Mouse (Mus musculus) forebrain, embryonic 14.5 days (tissue): Measurements from ENCODE around the gene Pms2. TPM values are rescaled to one million over a fixed set of nuclear protein-coding genes. Genes with fewer than 3 reads are reported as not detected.

Experiments
- ATAC-seq: fragments of 200-750 bp; cut with Nextera tagmentation; 2 replicates; pipeline ENCODE4 v1.8.0; 2017; ENCODE audit warnings: mild to moderate bottlenecking, moderate library complexity
- DNase-seq: peaks from one replicate; pipeline ENCODE4 v3.0.0-alpha.2; 2015; ENCODE audit warnings: low spot score
- H3K27ac ChIP-seq: fragments of 300-500 bp; sonication (generic); 2 replicates; pipeline ENCODE4 v1.5.1; 2014; ENCODE audit warnings: low read depth, mild to moderate bottlenecking, control low read depth, low read length, moderate library complexity
- H3K27me3 ChIP-seq: fragments of 300-500 bp; sonication (generic); replicated peaks from 2 replicates; pipeline ENCODE4 v1.6.1; 2014; ENCODE audit warnings: low read length, control low read depth, mixed read lengths; ENCODE audit not compliant: control insufficient read depth, insufficient read depth
- H3K36me3 ChIP-seq: fragments of 300-500 bp; sonication (generic); 2 replicates; pipeline ENCODE4 v1.6.1; 2014; ENCODE audit warnings: low read length, control low read depth; ENCODE audit not compliant: control insufficient read depth, insufficient read depth
- H3K4me1 ChIP-seq: fragments of 300-500 bp; sonication (generic); 2 replicates; pipeline ENCODE4 v1.6.1; 2014; ENCODE audit warnings: antibody characterized with exemption, low read length, control low read depth; ENCODE audit not compliant: control insufficient read depth, insufficient read depth
- H3K4me2 ChIP-seq: fragments of 300-500 bp; sonication (generic); 2 replicates; pipeline ENCODE4 v1.6.1; 2014; ENCODE audit warnings: mild to moderate bottlenecking, control low read depth, low read length
- H3K4me3 ChIP-seq: fragments of 300-500 bp; sonication (generic); 2 replicates; pipeline ENCODE4 v1.5.1; 2014; ENCODE audit warnings: low read depth, low read length, control low read depth
- H3K9ac ChIP-seq: fragments of 300-500 bp; sonication (generic); 2 replicates; pipeline ENCODE4 v1.6.1; 2014; ENCODE audit warnings: mild to moderate bottlenecking, low read length, control low read depth, moderate library complexity
- H3K9me3 ChIP-seq: fragments of 300-500 bp; sonication (generic); replicated peaks from 2 replicates; pipeline ENCODE4 v1.6.1; 2016; ENCODE audit warnings: low read length, control low read depth, mixed read lengths; ENCODE audit not compliant: control insufficient read depth
- WGBS: fragments of 180-500 bp; shearing (Covaris S2); extraction: QIAGEN DNeasy Blood & Tissue Kit; methylation state at CpG from one replicate; pipeline ENCODE4 v1.1.7; 2014; 5-methylcytosine and 5-hydroxymethylcytosine counted together
- polyA plus RNA-seq: library from polyadenylated mRNA; unstranded; fragments of >200 nt; fragmentation: Nextera tagmentation; extraction: Ambion mirVana; gene quantifications from 2 replicates; pipeline ENCODE4 v1.2.1, GENCODE M21; 2014

The Pms2 gene
- polyA plus RNA-seq, 1 experiment from 2014 or later, result 23.7 TPM

DNA sequence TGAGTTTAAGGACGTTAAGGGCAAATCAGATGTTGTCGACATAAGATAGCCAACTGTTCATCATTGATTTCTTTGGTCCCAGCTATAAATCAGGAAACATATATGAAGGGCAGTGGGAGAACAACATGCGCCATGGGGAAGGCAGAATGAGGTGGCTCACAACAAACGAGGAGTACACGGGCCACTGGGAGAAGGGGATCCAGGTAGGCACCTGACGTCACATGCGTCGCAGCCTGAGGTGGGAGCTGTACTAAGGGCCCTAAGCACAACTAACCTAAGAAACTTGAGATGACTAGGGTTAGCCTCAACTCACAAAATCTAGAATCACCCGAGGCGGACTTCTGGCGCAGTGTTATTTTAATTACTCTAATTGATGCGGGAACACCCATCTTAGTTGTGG lies 38.6 kb downstream of the Pms2 start:
- DNase-seq (no peak), ATAC-seq (no peak)
- Histone ChIP-seq H3K4me2 (no peak overlapping the region), H3K9ac (no peak overlapping the region), H3K27ac (no peak overlapping the region), H3K4me3 (no peak overlapping the region), H3K27me3 (no peaks in the 10 kb centered on the region), H3K4me1 (no peaks in the 10 kb centered on the region), H3K36me3 (no peaks in the 10 kb centered on the region), H3K9me3 (no peaks in the 10 kb centered on the region)
- 88% methylated on average over 12 of the region's 12 CpGs for WGBS

DNA sequence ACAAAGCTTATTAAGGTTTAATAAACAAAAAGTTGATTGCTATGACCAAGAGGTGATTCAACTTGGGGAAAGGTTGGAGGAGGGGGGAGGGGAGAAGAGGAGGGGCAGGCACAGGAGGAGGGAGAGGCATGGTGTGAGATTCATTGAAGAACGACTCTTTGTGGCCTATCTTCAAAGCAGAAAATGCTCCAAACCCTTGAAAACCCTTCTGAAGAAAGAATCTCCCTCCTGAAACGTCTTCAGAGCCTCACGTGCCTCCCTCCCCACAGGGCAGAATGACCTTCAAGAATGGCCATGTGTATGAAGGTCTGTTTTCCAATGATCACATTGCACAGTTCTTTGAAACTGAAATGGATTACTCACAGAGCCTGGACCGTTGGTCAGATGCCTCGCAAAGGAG lies 40.3 kb downstream of the Pms2 start:
- Histone ChIP-seq H3K9ac (no peak overlapping the region), H3K4me1 (no peaks in the 10 kb centered on the region), H3K27me3 (no peaks in the 10 kb centered on the region), H3K4me3 (no peak overlapping the region), H3K4me2 (no peak overlapping the region), H3K36me3 (no peaks in the 10 kb centered on the region), H3K9me3 (no peaks in the 10 kb centered on the region), H3K27ac (no peak overlapping the region)
- 43% methylated on average over 5 of the region's 5 CpGs for WGBS
- DNase-seq (no peak), ATAC-seq (no peak)

DNA sequence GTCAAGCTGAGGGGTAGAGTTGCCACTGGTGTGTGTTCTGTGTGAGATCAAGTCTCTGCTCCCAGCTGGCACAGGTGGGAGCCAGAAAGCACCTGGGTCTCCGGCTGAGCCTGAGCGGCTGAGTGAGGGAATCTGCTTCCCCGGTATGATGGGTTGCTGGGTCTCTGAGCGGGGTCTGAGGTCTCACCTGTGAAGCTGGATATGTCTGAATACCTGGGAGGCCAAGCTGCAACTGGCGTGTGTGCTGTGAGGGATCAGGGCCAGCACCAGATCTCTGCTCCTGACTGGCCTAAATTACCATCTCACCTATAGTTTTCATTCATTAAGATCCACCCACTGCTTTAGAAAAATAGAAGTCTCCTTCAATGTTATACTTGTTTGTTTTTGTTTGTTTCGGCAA lies 47.3 kb downstream of the Pms2 start:
- 91% methylated on average over 6 of the region's 6 CpGs for WGBS

DNA sequence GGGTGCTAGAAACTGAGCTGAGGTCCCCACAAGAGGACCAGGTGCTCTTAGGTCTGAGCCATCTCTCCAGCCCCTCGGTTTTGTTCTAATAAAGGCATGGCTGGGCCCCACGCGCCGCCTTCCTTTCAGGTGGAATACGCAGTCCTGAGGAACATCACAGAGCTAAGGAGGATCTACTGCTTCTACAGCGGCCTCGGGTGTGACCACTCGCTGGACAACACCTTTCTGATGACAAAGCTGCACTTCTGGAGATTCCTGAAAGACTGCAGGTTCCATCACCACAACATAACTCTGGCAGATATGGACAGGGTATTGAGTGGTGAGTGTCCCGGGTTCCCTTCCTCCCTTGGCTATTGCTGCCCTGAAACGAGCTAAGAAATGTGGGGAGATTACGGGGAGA lies 49.8 kb downstream of the Pms2 start:
- no peaks in the 10 kb centered on the region for H3K27me3 ChIP-seq
- DNase-seq, result no peak
- H3K36me3 ChIP-seq, result no peaks in the 10 kb centered on the region
- H3K9me3 ChIP-seq, result no peaks in the 10 kb centered on the region
- no peak for ATAC-seq
- H3K27ac ChIP-seq, result no peak overlapping the region
- H3K9ac ChIP-seq, result no peak overlapping the region
- no peaks in the 10 kb centered on the region for H3K4me1 ChIP-seq
- no peak overlapping the region for H3K4me2 ChIP-seq
- 95% methylated on average over 11 of the region's 11 CpGs for WGBS
- H3K4me3 ChIP-seq, result no peak overlapping the region

More for the DNA sequence above, 47.3 kb downstream of the Pms2 start:
- Histone ChIP-seq H3K4me2 (no peak overlapping the region), H3K4me3 (no peak overlapping the region), H3K9ac (no peak overlapping the region), H3K27me3 (no peaks in the 10 kb centered on the region), H3K9me3 (no peaks in the 10 kb centered on the region), H3K27ac (no peak overlapping the region), H3K4me1 (no peaks in the 10 kb centered on the region), H3K36me3 (no peaks in the 10 kb centered on the region)
- ATAC-seq (no peak), DNase-seq (no peak)

DNA sequence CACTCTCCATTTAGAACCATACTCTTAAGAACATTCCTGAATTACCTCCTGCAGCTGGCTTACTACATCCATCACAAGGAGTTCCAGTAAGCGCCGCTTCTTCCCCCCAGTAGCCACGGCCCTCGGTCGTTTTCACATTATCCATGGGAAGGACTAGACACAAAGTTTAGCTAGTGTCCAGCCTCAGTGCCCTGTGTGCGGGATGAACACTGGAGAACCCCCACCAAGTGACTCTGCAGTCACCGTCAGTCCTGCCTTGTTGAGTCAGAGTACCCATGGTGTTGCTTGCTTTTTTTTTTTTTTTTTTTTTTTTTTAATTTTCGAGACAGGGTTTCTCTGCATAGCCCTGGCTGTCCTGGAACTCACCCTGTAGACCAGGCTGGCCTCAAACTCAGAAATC lies 51.4 kb downstream of the Pms2 start:
- no peak for ATAC-seq
- no peak for DNase-seq
- H3K36me3 ChIP-seq, result no peaks in the 10 kb centered on the region
- no peak overlapping the region for H3K9ac ChIP-seq
- H3K4me1 ChIP-seq, result no peaks in the 10 kb centered on the region
- WGBS, result 87% methylated on average over 8 of the region's 8 CpGs
- no peak overlapping the region for H3K4me2 ChIP-seq
- no peak overlapping the region for H3K27ac ChIP-seq
- no peaks in the 10 kb centered on the region for H3K27me3 ChIP-seq
- H3K9me3 ChIP-seq, result no peaks in the 10 kb centered on the region
- no peak overlapping the region for H3K4me3 ChIP-seq

DNA sequence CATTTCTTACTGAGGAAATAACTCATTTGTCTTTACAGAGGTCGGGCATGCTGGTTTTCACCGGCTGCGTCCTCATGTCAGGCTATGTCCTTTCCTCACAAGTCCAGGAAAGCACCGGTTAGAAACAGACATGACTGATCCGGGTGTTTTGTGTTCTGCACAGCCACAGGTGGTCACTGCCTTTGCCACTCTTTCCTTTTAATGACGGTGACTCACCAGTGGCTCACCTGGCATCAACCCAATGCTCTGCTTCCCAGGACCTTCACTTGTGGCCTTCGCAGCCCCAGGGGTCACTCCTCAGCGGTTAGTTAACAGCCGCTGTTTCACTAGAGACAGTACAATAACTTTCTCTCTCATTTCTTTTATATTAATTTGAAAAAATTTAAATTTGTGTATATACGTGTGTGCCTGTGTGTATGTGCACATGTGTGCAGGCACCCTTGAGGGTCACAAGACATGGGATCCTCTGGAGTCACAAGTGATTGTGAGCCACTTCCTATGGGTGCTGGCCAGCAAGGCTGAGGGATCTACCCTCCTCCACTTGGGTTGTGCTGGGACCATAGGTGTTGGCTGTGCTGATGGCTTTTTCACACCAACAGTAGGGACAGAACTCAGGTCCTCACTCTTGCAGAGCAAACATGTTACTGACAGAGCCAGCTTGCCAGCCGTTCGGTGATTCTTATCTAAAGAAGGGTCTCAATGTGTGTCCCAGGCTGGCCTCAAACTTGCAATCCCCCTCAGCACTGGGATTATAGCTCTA lies 56.0 kb downstream of the Pms2 start:
- Histone ChIP-seq H3K4me2 (no peak overlapping the region), H3K9ac (no peak overlapping the region), H3K27ac (no peak overlapping the region), H3K9me3 (no peaks in the 10 kb centered on the region), H3K36me3 (no peaks in the 10 kb centered on the region), H3K4me1 (no peaks in the 10 kb centered on the region), H3K27me3 (no peaks in the 10 kb centered on the region), H3K4me3 (no peak overlapping the region)
- WGBS, result 92% methylated on average over 12 of the region's 12 CpGs
- ATAC-seq, result no peak
- DNase-seq, result no peak

DNA sequence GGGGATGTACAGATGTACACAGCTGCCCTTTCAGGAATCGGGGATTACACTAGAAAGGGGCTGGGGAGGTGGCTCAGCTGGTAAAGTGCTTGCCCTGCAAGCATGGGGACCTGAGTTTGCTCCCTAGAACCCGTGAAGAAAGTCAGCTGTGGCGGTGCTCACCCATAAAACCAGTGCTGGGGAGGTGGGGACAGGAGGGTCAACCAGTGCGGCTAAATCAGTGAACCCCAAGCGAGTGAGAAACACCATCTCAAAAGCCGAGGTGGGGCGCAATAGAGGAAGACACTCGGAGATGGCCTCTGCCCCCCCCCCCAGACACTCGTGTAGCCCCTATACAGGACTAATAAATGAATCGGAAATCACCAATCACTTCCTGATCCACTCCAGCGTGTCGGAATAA lies 56.9 kb downstream of the Pms2 start:
- H3K4me3 ChIP-seq, result no peak overlapping the region
- H3K4me2 ChIP-seq, result no peak overlapping the region
- no peaks in the 10 kb centered on the region for H3K27me3 ChIP-seq
- no peak overlapping the region for H3K27ac ChIP-seq
- H3K9me3 ChIP-seq, result no peaks in the 10 kb centered on the region
- H3K36me3 ChIP-seq, result no peaks in the 10 kb centered on the region
- no peak overlapping the region for H3K9ac ChIP-seq
- no peaks in the 10 kb centered on the region for H3K4me1 ChIP-seq
- DNase-seq (no peak), ATAC-seq (no peak)
- 93% methylated on average over 12 of the region's 12 CpGs for WGBS

DNA sequence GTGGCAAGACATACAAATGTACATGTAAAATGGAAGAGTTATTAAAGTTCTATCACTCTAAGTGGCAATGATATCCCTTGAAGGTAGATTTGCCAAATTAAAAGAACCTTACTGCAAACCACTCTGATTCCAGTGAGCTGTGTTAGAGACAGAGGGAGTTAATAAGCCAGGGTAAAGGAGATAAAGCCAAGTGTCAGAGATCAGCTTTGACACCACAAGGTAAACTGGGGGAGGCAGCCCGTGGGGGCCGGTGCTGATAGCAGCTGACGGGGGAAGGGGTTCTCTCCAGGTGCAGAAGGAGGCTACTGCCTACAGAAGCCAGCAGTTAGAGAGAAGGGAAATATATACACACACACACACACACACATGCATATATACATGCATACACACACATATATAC lies 62.9 kb downstream of the Pms2 start:
- no peak overlapping the region for H3K27ac ChIP-seq
- no peaks in the 10 kb centered on the region for H3K36me3 ChIP-seq
- H3K4me1 ChIP-seq, result no peaks in the 10 kb centered on the region
- no peak overlapping the region for H3K9ac ChIP-seq
- no peaks in the 10 kb centered on the region for H3K9me3 ChIP-seq
- H3K4me2 ChIP-seq, result no peak overlapping the region
- no peak overlapping the region for H3K4me3 ChIP-seq
- ATAC-seq (no peak), DNase-seq (no peak)
- H3K27me3 ChIP-seq, result no peaks in the 10 kb centered on the region
- 85% methylated on average over 3 of the region's 3 CpGs for WGBS

DNA sequence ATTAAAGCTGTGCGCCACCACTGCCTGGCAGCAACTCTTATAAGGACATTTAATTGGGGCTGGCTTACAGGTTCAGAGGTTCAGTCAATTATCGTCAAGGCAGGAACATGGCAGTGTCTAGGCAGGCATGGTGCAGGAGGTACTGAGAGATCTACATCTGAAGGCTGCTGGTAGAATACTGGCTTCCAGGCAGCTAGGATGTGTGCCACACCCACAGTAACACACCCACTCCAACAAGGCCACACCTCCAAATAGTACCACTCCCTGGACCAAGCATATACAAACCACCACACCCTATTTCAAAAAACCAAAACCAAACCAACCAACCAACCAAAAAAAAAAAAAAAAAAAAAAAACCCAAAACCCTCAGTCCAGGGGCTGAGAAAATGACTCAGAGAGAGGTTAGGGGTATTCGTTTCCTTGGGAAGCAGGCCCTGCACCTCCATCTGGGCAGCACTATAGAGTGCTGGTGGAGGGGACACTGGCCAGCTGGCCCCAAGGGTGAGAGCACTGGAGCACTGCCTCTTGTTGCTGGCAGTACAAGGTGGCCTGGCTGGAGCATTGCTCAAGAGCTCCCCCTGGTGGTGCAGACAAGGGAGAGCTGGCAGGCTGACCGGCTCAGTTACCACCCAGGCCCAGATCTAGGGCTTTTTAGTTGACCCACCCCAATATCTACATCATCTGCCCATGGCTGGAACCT lies 65.3 kb downstream of the Pms2 start:
- Histone ChIP-seq H3K27me3 (no peaks in the 10 kb centered on the region), H3K4me1 (no peaks in the 10 kb centered on the region), H3K4me2 (no peak overlapping the region), H3K36me3 (no peaks in the 10 kb centered on the region), H3K9ac (no peak overlapping the region), H3K9me3 (no peaks in the 10 kb centered on the region), H3K4me3 (no peak overlapping the region), H3K27ac (no peak overlapping the region)
- peak; percentile 67 for DNase-seq
- 51% methylated on average over 4 of the region's 4 CpGs for WGBS
- ATAC-seq, result peak; percentile 60; the same call in 1 of the 2 replicates
